Mouse (Mus musculus): ENCODE measurements around the gene Smarcc2.

- TF ChIP-seq GATA1 (IDR thresholded peaks at IDR 0.05; ENCODE audit: borderline replicate concordance, low read length) (no peak), FLI1 (IDR thresholded peaks at IDR 0.05; ENCODE audit: low read length) (no peak)
Measured at GRCm38 (mm10) chr10:128460270-128460630, 1.2 kb downstream of the Smarcc2 start.
